Mouse (Mus musculus) adrenal gland, postnatal 4 days (tissue): ENCODE results near the gene Fgf14. TPM values are rescaled to one million over a fixed set of nuclear protein-coding genes. Genes with fewer than 3 reads are reported as not detected.
"Not testable (repeated sequence)": the region's sequence is repeated elsewhere in the genome, so short reads cannot be mapped to it uniquely, and the experiment has no call there.

Experiments used
- DNase-seq, 2 experiments: peaks; one replicate each; pipeline ENCODE4 v3.0.0; 2021 to 2022; ENCODE audit warnings: low spot score in 2 of 2, mixed read lengths in 2 of 2
- long read RNA-seq, 2 experiments: library from polyadenylated mRNA; stranded (forward); transcript quantifications; one replicate each; pipeline ENCODE4 v2.0.0; 2021
- total RNA-seq, 2 experiments: library from RNA; stranded (reverse); gene quantifications; 2 replicates each; pipeline ENCODE4 v1.2.3; 2021

Gene Fgf14
- total RNA-seq: 1 to 10 TPM; 1.9 to 2.4 TPM
- long read RNA-seq, experiment 1: 0 reads
- long read RNA-seq, experiment 2, partial matches to known transcripts: 0 of 3 reads
- long read RNA-seq, experiment 2, other reads (novel, unspliced or antisense): 3 of 3 reads

DNA sequence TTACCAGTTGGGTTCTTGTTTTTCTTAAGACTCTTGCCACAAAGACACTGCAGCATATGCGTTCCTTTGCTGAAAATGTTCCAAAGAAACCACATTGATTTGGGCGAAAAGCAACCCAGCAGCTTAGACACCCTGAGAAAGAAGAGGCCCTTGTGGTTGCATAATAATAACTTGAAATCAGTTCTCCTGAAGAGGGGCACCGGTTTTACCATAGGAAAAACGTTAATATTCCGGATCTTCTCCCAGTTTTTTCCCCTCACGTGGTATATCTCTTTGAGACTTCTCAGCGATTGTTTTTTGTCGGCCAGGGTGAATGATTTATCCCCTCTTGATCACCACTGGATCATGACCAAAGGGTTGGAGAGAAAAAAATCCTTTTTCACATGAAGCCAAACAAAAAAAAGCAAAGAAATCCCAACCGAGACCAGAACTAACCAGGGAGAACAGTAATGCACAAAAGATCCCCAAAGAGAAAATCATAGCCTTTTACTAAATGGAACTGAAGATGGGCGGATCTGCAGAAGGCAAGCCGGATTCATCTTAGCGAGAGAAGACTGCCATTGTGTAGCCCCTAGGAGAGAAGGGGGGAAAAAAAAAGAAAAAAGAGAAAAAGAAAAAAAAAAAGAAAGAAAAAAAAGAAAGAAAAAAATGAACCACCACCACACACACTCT lies at the start of gene Fgf14:
TSS of gene Fgf14 (minus strand) at position 622 of the 672 bp plus-strand sequence.
- DNase-seq: no peak

DNA sequence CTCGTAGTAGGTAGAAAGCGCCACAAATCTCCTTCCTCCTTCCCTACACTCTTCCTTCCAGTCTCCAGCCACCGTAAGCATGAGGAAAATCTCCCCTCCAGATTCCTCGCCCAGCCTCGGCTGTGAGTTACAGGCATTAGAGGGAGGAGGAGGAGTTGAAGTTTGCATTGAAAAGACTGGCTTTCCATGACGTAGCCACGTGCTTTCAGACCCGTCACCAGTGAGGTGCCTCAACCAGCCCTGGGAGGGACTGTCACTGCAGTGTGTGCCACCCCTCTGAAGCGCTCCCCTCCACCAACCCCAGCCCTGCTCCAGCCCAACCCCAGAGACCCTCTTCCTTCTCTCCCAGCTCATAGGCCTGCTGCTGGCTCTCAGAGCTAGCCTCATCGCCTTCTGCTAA lies 452 bp upstream of the Fgf14 start:
- DNase-seq: no peak

DNA sequence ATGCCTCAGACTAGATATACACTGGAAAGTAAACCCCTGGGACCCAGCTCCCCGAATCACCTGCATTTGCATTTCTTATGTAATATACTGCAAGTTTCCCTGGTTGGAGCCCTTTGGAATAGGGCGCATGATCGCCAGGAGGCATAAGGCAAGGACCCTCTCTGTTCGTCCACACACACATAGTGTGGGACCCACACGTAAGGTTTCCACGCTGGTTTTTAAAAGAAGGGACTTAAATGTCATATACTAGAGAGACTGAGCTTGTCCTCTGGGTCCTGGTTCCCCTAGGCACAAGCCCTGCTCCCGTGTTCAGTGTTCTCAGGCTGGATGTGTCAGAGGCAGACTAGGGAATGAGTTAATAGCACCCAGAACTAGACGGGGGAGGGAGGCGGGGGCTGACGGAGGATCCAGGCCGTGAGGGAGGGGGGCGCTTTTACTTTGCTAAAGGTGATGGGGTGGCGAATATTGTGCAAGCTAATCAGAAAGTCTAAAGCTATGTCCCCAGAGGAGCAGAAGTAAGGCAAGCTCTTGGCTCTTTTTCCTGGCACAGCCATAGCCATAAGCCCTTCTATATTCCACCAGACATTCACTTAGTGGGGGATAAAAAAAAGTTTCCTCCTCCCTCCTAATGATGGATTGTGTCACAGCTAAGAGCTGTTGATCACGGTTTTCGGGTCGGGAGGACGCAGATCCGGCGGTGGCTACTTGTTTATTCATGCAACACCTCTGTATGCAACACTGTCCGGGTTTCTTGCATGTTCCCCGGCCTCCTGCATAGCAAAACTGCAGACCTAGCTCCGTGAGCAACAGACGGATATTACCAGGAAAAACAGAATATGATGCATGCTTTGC lies 1.0 kb downstream of the Fgf14 start:
- DNase-seq: no peak

DNA sequence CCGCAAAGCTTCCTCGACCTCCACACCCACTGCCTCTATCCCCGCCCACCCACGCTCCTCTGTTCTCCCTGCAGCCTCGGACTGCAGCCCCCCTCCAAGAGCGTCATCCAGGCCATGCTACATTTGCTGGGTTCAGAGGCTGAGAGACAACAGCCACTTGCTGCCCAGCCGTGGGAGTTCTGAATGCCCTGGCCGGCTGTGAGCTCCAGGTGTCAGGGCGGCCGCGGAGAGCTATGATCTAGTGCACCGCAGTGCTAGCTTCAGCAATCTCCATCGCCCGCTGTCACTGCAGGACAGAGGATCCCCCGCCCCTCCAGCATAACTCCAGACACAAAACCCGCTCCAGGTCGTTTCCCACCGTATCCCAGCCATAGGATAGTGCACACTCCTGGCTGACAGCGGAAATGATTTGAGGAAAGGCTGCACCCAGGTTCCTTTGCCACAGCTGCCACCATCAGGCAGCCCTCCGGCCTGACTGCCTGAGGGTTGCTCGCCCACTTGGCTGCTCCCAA lies 1.7 kb downstream of the Fgf14 start:
- no peak for DNase-seq

DNA sequence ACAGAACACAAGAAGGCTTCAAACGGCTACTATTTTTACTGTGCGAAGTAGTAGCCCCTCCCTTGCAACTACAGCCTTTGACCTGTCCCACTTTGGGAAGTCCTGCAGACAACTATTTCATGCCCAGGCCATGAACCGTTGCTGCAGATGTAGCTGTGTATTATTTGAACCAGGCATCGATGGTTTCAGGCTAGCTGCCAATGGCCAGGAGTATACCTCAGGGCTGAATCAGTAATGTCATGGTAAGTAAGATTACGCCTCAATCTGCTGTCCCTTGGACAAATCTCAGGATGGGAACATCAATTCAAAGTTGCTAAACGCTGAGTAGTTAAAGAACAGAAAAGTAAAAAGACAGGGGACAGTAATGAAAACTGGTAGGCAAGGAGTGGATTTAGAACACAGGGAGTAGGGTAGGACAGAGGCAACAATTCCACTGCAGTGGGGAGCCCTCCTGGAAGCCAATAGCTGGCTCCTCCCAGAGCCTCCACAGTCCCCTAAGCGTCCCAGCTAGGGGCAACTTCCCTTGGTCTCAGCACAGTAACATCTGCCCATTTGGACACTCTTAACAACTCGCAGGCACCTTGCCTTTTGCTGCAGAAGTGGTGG lies 2.3 kb downstream of the Fgf14 start:
- DNase-seq: no peak

DNA sequence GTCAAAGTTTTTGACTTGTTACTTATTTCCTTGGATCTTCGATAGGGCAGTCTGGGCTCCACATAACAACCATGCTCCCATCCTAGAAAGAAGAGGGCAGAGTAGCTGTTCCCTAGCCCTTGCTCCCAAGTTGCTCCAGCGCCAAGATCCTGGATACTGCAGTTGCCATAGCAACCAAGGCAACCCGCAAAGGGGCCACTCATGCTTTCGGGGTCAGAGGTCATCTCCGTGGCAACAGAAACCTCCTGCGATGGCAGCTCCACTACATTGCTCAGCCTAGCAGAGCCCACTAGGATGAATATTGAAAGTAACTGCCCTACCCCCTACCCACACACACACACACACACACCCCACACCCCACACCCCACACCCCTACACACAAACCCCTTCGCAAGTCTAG lies 7.2 kb downstream of the Fgf14 start:
- DNase-seq: no peak

DNA sequence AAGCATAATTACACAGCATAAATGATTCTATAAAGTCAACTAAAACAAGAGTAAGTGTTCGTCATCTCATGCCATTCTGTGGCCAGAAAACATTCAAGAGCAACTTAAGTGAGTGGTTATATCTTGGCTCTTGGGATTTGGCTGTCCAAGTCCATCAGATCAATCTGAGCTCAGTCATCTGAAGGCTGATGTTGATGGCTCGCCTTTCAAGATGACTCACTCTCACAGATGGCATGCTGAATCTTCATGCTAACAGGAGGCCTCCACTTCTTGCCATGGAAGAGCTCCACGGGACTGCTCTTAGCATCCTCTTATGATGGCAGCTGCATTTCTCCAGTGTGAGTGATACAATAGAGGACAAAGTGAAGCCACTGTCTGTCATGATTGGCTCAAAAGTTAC lies 34.1 kb downstream of the Fgf14 start:
- no peak for DNase-seq

DNA sequence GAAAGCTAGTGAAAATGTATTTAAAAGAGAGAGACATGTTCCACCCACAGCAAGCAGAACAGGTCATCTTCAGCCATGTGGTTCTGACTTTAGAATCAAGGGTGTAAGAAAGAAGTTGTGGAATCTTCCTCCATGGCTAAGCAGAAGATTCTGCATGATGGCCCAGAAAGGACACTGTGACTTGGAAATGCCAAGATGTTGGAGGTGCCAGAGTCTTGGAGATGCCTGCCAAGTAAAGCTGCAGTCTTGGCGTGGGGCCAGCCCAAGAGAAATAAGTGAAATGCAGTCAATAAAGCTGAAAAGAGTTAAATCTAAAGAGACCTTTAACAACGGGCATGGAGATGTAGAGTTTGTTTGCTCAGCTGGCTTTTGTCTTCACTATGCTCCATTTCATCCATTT lies 42.0 kb downstream of the Fgf14 start:
- DNase-seq: no peak

DNA sequence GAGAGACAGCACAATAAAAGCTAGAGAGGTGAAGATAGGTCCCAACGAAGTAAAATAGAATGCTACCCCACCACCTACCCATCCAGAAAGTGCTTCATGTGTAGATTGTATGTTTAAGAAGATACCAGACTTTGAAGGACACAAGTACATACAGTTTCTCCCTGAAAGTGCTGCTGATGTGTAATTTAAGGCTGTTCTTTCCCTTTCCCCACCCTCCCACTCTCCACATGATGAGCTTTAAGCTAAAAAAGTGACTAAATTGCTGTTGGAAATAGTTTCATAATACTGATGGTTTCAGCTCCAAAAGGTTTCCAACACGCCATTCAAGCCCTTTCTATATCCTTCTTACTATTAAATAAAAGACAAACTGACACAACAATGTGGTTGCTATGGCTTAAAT lies 63.5 kb downstream of the Fgf14 start:
- no peak for DNase-seq

DNA sequence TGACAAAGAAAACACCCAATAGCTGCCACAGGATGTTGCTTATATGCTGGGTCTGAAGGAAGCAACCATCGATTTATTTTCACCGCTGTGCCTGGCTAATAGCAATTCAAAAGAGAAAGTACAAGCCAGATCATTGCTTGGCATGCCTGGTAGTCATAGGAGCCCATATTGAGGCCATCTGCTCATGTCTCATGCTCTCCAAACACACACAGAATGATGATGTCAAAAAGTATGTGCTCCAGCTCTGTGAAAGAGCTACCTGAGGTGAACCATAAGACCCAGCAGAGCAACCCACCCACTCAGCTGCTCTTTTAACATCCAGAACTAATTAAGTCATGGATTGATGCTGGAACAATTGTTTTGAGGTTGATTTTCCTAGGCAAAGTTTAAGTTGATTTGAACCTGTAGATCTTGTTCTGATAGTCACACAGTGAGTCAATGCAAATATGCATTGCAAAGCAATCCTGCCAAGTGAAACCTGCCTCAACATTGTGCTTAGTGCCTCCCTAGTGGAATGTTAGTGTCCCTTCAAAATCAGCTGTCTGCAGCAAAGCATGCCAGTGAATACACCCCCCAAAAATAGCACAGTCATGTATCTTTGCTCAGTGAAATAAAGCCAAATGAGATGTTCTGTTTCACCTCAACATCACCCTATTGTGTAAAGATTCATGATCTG lies 70.8 kb downstream of the Fgf14 start:
- DNase-seq: no peak

DNA sequence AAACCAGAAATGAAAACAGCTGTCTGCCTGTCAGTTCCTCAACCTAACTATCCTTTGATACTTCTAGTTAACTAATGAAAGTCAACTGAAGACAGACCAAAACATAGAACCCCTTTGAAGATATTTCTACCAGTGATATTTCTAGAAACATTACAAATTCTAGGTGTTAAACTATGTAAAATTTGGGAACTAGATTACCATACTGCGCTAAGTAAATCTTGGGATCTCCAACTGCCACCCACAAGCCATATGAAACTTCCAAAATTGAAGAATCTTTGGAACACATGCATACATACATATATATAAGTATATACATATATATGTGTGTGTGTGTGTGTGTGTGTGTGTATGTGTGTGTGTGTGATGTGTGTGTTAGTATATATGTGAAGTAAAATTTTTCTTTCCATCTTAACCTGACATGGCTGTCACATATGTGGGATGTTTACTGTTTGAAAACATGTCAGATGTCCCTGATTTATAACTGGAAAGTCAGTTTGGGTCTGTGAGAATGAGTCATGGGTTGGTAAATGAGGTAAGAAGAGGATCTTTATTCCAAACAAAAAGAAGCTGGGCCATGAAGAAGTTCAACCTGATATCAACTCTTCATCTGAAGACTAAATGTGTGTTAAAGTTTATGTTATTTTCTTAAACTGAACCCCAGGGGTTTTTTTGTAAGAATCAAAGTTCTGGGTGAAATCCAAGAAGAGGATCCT lies 71.7 kb downstream of the Fgf14 start:
- DNase-seq: no peak

DNA sequence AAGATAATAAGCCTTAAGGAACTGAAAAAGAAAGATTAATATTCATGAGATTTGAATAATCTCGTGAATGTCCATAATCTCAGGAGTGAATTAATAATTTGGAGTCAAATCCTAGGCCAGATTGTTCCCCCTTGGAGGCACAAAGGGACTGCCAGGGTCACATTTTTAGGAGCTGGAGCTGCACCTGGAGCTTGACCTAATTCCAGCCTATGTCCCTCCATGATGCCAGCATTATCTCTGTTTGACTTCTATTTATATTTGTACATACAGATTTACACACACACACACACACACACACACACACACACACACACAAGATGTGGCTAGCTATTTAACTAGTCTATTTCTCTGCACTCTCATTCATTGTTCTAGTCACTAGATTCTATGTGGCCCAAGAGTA lies 100.4 kb downstream of the Fgf14 start:
- no peak for DNase-seq

DNA sequence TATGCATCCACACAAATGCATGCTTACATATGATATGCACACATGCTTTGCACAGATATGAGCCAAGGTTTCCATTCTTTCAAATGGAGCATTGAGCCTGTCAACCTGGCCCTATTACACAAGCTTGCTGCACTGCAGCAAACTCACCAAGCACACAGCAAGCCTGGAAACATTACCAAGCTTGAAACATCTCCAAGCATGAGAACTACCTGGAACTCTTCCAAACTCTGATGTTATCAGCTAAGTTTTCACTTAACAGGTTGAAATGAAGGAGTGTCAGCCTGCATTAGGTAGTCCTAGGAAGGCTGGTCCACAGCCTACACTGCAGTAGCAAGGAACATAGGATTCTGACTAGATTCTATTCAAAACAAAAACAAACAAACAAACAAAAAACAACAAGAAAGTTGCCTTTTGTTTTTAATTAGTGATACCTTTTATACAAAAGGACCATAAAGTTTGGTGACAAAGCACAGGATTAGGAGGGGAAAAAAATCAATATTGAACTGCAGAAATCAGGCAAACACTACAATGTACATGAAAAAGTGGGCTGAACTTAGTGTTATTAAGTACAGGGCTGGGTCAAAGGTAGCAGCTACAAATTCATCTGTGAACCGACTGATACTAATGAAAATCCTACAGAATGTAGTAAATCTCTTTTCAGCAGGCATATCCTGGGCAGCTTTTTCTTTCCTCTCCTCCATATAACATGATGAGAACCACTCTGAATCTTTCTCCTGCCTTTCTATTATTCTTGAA lies 101.6 kb downstream of the Fgf14 start:
- DNase-seq: no peak

DNA sequence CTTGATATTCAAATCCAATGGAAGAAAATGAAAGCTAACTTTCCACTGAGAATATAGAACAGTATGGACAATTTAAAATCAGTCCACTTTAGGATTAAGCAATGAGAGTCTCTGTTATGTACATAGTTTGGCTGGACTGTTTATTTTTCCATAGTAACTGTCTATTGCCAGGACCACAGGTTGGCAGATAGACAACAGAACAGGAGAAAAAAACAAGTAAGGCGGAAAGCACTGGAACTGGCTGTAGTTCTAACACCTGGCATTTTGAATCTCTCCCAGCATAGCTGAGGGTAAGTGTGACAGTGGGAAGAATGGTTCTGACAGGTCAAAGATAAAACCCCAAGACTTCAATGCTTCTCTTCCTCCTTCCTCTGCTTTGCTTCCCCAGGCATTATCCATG lies 110.5 kb downstream of the Fgf14 start:
- DNase-seq: no peak

DNA sequence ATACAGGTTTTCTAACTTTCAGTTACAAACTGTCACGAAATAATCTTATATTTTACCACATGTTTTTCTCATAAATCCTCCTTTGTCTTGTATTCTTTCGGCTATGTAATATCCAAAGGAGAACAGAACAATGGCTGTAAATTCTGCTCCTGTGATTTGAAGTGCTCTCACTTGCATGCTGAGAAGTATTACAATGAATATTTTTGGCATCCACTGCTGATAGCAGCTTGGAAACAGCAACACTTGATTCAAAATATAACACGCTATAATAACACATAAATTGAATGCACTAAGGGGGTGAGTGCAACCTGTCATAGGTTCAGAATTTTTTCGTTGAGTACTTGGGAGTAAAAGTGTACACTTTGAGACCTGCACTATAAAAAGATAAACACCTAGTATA lies 115.4 kb downstream of the Fgf14 start:
- DNase-seq: no peak

DNA sequence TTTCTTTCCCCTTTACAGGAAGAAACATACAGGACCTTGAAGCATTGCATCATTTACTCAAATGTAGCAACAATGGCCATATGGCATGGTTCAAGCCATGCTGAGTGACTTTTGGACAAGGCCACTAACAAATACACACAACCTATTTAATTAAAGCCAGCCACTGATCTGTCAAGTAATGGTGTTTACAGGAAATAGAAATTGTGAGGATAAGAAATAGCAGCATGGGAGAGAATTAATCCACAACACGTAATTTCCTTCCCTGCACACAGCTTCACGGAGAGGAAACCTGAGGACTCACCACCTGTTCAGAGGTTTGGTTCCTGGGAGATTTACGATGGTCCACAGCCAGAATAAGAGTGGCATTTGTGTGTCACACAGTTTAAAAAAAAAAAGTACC lies 140.8 kb downstream of the Fgf14 start:
- DNase-seq: no peak

DNA sequence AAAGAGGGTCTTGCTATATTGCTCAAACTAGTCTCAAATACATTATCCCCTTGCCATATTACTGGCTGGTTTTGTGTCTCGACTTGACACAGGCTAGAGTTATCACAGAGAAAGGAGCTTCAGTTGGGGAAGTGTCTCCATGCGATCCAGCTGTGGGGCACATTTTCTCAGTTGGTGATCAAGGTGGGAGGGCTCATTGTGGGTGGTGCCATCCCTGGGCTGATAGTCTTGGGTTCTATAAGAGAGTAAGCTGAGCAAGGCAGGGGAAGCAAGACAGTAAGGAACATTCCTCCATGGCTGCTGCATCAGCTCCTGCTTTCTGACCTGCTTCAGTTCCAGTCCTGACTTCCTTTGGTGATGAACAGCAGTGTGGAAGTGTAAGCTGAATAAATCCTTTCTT lies 141.6 kb downstream of the Fgf14 start:
- not testable (repeated sequence) for DNase-seq

DNA sequence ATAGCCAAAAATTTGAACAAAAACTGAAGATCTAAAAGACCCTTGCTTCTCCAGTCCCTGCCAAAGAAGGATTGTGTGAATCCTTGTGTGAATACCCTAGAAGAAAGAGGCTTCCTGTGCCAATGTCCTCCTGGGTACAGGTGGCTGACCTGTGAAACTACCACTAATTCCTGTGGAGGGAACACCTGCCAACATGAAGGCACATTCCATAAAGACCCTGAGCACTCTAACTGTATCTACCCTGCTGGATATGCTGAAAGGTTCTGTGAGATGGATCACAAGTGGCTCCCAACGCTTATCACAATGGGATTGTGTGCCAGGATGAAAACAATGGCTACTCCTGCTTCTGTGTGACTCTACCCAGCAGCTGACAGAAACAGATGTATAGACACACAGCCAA lies 144.9 kb downstream of the Fgf14 start:
- DNase-seq: no peak

DNA sequence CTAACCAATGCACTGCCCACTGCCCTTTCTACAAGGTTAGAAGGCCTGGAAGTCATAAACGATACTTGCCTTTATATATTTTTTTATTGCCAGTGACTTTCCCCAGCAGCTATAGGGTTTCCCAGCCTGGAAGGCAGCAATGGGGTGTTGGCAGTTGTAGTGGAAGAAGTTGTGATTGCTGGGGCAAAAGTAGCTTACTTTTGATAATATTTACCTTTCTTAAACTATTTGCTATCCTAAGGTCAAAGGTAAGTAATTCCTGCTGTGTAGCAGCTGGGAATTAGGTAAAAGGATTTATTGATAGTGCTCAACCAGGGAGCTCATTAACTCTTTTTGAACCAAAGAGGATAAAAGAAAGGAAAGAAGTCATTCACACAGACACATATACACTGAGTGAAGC lies 164.9 kb downstream of the Fgf14 start:
- DNase-seq: no peak

DNA sequence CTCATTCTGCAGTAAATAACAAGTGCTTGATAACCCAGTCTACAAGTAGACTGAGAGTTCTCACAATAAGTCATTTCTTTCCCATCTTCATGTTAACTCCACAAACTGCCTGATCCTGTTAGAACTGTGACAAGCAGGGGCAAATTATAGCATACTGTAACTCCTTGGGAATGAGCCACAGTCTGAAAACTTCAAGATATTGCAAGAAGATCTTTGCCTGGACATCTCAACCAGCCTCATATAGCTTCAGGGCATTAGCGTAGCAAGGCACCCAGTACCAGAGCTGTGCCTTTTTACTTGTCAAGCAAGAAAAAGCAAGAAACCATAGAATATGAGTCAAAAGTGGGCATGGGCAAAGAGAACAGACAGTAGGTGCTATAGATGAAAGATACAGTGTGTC lies 188.0 kb downstream of the Fgf14 start:
- DNase-seq: no peak
